Mouse (Mus musculus): ENCODE measurements around the gene Cfap161.

- TF ChIP-seq CTCF (IDR thresholded peaks at IDR 0.05; ENCODE audit: borderline replicate concordance, control insufficient read depth, extremely low read depth, insufficient read depth, low read length, poor library complexity), result no peak
- TF ChIP-seq POLR2A (IDR thresholded peaks at IDR 0.05; ENCODE audit: control insufficient read depth, extremely low read depth, insufficient read depth, low read length, poor library complexity), result no peak
Measured at GRCm38 (mm10) chr7:83815646-83816045, 21.0 kb upstream of the Cfap161 start.

Data from thymus, adult 2 months (tissue).